In genomic region chr19:41474943-41475342, GRCm38 (mm10) we compare ENCODE assay signal across 11 mouse cellular contexts. TPM values are rescaled to one million over a fixed set of nuclear protein-coding genes. Genes with fewer than 3 reads are reported as not detected.
DNase-seq lines count a peak whose midpoint lies in the region; ATAC-seq lines count a peak whose summit lies in the region.
"Had no signal": no experiment of that assay in that cellular context is flagged by ENCODE, and none has a peak within 500 bp of the region (broad histone marks: within the 10 kb centered on the region; RNA-seq: fewer than 3 reads in every experiment).

No protein-coding gene starts in this region.

- no peak overlapping the region for H3K4me2 ChIP-seq in kidney, embryonic 15.5 days
- H3K4me2 ChIP-seq: lung, embryonic 15.5 days had no signal

- no peaks in the 10 kb centered on the region for H3K9me3 ChIP-seq in kidney, embryonic 15.5 days (replicated peaks)
- no peaks in the 10 kb centered on the region for H3K9me3 ChIP-seq in megakaryocyte, embryonic 14.5 days
- H3K9me3 ChIP-seq: lung, embryonic 15.5 days had no signal

- H3K4me3 ChIP-seq in kidney, embryonic 15.5 days (replicated peaks): no peak overlapping the region
- peak overlapping the region; percentile 83 for H3K4me3 ChIP-seq in megakaryocyte, embryonic 14.5 days (replicated peaks)
- H3K4me3 ChIP-seq: lung, embryonic 15.5 days had no signal

- H3K36me3 ChIP-seq in kidney, embryonic 15.5 days: no peaks in the 10 kb centered on the region
- no peaks in the 10 kb centered on the region for H3K36me3 ChIP-seq in megakaryocyte, embryonic 14.5 days (replicated peaks; ENCODE audit: low read length)
- H3K36me3 ChIP-seq: lung, embryonic 15.5 days had no signal

- H3K4me1 ChIP-seq in kidney, embryonic 15.5 days: peaks cover 4% of the 10 kb centered on the region; the same call in 1 of the 2 replicates
- peaks cover 57% of the 10 kb centered on the region for H3K4me1 ChIP-seq in megakaryocyte, embryonic 14.5 days
- H3K4me1 ChIP-seq: lung, embryonic 15.5 days had no signal

- H3K27me3 ChIP-seq in kidney, embryonic 15.5 days: no peaks in the 10 kb centered on the region; the same call in 1 of the 2 replicates
- H3K27me3 ChIP-seq in megakaryocyte, embryonic 14.5 days (replicated peaks): no peaks in the 10 kb centered on the region
- H3K27me3 ChIP-seq: lung, embryonic 15.5 days had no signal

- 0 out of 2 replicates have a peak, but pooled peaks have one; percentile 69 for ATAC-seq in kidney, embryonic 15.5 days (replicated peaks; ENCODE audit: low FRiP score)
- ATAC-seq: CD4-positive, CD25-positive, alpha-beta regulatory T cell, adult 4 months; inflammation-experienced regulatory T-cells, adult 6 months had no signal

- H3K9ac ChIP-seq in kidney, embryonic 15.5 days: no peak overlapping the region
- H3K9ac ChIP-seq: lung, embryonic 15.5 days had no signal

- H3K27ac ChIP-seq in kidney, embryonic 15.5 days: no peak overlapping the region
- H3K27ac ChIP-seq: lung, embryonic 15.5 days had no signal

- peak; percentile 32 for DNase-seq in embryo, embryonic 10.5 days (ENCODE audit: low spot score)
- DNase-seq in embryo, embryonic 11 days: no peak
- DNase-seq in R1 (ENCODE audit: low read depth, low spot score): peak; percentile 62
- DNase-seq in layer of hippocampus, adult 18-20 months (ENCODE audit: low spot score in 2 of 2): no peak
- DNase-seq in frontal cortex, postnatal 36 days (ENCODE audit: low spot score in 2 of 2): no peak
- no peak for DNase-seq in left cerebral cortex, adult 8-10 months (ENCODE audit: low spot score in 2 of 2)

- 68% methylated on average over 2 of the region's 2 CpGs for WGBS in kidney, embryonic 15.5 days

RNA-seq across cellular contexts. Expression of gene Lcor, which starts 7.5 kb away (rescaled TPM):
- 16.3 and 17.0 TPM in 2 replicates for polyA plus RNA-seq in kidney, embryonic 15.5 days (2015; fragmentation: Nextera tagmentation; extraction: Ambion mirVana)
- 0.19 TPM in 1 of 2 replicates, not detected in the other for polyA plus RNA-seq in megakaryocyte, embryonic 14.5 days (2012; ENCODE audit: insufficient read depth, low replicate concordance)
- total RNA-seq in layer of hippocampus, adult 18-20 months (2021): 10 to 100 TPM; 19.0 to 20.4 TPM
- total RNA-seq in left cerebral cortex, adult 8-10 months (2022): 10 to 100 TPM; 18.6 to 21.9 (median 20.8) TPM

Comparison
In these comparisons a context has a peak if more than half of its experiments do, and no peak if none do; other contexts are left out.
1. DNase-seq: peak in embryo, embryonic 10.5 days (single experiment) and R1 (single experiment); none in embryo, embryonic 11 days (single experiment), layer of hippocampus, adult 18-20 months (0 of 2), frontal cortex, postnatal 36 days (0 of 2) and left cerebral cortex, adult 8-10 months (0 of 2).